Mouse (Mus musculus) T-helper 2 cell (primary cell): ENCODE measurements around the gene Stra6.

Source experiments
- in situ Hi-C: fragments of 300-600 bp; cut with MboI, MseI; formaldehyde crosslinking; loops from one replicate; pipeline ENCODE4 v1.15.1; 2025; ENCODE audit warnings: high pct_unique_total_duplicates

The Stra6 gene

DNA sequence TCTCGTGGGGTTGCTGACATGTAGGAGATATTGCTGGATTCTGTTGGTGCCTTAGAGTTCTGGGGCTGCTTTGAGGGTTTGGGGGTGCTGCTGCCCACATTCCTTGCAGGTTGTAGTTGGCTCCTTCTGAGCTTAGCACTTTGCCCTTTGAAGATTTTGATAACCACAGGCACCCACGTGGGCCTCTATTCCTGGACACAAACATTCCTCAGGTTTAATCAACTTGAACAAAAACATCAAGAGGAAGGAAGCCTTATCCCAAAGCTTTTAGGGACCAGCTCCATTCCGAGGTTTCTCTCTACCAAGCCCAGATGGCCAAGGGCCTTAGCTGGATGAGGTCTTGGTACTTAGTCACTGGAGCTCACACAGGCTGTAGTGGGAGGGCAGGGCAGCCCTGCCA, 67.3 kb downstream of the Stra6 start:
- in situ Hi-C loops: no loop called here

DNA sequence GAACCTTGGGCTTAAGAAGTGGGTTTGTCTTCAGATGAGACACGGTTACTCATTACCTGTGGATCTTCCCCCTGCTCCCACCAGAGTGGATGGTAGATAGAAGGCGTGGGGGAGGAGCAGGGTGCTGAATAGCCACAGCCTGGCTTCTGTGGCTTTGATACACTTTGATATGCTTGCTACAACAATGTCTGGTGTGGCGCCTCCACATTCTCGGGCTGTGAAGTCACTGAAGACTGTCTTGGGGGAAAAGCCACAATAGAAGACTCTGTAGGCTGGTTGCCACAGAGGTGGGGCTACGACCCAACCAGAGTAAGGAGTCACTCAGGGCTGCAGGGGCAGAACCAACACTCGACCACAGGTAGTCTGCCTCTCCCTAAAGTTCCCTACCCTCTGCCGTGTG, 68.1 kb downstream of the Stra6 start:
- in situ Hi-C loops: no loop called here

DNA sequence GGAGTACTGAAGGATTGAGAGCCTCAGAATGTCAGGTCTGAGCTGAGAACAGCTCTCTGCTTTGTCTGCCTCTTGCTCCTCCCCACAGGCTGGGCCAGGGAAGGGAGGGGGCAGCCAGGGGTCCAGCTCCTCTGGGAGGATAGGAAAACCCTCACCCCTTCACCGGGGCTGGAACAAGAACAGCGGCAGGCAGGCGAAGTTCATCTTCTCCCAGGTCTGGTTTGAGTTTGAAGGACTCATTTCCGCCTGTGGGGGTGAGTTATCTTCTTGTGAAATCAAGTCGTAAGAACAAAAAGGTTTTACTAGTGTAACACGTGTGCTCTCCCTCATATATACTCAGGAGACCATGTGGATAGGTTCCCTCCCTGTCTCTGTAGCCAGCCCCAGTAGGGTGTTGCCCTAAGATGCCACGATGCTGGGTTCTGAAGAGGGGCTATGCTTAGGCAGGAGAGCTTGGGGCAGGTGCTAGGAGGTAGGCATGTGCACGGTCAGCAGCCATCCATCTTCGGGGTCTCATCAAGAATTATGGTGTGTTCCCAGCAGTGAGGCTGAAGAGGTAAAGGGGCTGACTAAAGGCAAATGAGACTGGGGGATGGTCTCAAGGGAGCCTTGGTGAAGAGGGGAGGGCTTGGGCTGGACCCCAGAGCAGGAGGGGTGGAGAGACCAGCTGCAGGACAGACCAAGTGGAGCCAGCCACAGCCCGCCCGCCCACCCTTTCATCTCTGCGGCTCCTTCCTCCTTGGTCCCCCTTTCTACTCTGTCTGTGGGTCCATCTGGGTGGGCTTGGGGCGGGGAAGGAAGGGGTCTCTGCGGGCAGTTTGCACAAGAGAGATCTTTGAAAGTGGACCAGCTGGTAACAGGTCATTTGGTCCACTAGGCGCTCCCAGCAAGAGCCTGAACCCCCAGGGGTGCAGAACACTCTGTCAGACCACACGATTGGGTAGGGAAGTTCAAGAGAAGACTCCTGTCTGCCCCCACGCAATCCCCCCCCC, 70.6 kb downstream of the Stra6 start:
- in situ Hi-C loops: no loop called here

DNA sequence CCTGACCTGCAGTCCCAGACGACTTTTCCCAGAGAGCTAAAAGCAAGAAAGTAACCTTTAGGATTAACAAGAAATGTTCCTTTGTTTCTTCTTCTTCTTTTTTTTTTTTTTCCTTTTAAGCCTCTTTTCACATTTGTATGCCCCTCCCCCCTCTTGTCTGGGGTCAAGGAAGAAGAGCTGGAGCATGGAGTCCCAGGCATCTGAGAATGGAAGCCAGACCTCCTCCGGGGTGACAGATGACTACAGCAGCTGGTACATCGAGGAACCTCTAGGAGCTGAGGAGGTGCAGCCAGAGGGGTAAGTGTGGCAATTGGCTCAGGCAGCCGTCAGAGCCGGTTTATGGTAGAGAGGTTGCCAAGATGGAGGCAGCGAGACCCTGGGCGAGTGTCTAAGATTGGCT, 71.3 kb downstream of the Stra6 start:
- in situ Hi-C loops: no loop called here

DNA sequence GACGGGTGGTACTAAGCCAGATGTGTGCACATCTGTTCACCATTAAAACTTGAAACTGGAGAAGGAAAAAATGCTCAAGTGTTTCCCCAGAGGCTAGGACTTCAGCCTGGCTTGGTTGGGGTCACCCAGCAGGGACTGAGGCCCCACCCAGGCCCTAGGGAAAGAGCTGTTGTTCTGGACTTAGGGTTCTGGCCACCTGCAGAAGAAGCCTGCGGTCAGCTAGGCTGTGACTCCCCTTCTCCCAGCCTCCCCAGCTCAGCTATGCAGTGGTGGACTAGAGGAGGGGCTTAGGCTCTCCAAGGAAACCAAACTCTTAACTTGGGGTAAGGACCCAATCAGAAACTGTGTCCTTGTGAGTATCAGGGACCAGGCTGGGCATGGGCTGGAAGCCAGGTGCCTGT, 72.3 kb downstream of the Stra6 start:
- in situ Hi-C loops: no loop called here

DNA sequence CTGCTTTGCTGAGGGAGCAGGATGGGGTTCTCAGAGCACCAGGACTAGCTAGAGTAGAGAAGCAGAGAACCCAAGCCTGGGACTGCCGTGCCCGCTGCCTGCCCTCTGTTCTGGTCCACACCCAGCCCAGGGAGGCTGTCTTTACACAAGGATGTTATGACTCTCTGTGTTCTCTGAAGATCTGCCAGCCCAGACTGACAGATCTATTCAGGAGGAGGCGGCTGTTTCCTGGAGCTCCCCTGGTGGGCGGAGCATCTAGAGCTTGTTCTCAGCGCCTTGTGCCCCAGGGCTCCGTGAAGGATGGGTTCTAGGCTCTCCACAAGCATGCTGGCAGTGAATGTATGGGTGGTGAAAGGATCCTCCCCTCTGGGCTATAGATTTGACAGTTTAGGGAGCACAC, 76.4 kb downstream of the Stra6 start:
- in situ Hi-C loops: loop anchor here (5.0 kb wide), 1 partner anchor 103 kb away; no protein-coding TSS in a partner anchor

DNA sequence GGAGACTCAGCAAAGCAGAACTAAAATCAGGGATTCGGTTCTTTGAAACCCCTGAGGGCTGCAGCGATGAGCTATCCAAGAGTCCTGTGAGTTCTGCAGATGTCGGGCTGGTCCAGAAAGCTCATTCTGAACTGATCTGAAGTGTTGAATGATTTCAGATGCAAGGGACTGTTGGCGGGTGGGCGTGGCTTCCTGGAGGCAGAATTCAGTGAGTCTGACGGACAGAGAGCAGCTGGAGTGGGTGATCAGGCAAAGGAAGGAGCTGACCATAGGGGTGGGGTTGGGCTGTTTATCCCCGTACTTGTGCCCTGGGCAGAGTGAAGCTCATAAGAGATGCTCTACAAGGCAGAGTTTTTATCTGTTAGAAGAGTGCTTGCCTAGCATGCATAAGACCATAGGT, 79.8 kb downstream of the Stra6 start:
- in situ Hi-C loops: loop anchor here (5.0 kb wide), 1 partner anchor 106 kb away; no protein-coding TSS in a partner anchor

DNA sequence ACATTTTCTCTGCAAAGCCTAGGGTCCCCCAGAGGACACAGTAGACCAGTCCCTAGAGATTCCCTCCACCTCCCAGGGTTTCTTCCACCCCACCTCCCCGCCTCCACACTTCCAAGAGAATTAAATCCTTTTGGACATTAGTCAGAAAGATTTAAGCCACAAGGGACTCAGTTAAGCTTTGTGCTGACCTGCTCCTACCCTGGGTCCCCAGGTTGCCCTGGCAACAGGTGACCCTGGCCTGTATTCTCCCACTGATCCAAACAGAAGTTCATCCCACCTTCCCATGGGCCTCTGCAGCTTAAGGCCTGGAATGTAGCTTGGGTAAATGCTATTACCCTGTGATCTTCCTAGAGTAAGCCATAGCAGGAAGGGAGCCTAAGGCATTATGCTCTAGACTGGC, 81.1 kb downstream of the Stra6 start:
- in situ Hi-C loops: loop anchor here (5.0 kb wide), 1 partner anchor 107 kb away; no protein-coding TSS in a partner anchor

DNA sequence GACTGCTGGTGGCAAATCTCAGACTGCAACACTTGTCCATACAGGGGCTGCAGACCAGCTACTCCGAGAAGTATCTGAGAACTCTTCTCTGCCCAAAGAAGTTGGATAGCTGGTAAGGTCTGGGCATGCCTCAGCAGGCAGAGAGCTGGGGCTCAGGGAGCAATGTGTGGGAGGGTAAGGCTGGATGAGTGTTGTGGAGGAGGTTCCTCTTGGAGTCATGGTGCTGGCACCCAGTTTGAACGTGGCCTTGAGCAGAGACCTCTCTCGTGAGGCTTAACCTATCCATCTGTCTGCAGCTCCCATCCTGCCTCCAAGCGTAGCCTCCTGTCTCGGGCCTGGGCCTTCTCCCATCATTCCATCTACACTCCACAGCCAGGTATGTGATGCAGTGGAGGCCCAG, 81.8 kb downstream of the Stra6 start:
- in situ Hi-C loops: no loop called here

DNA sequence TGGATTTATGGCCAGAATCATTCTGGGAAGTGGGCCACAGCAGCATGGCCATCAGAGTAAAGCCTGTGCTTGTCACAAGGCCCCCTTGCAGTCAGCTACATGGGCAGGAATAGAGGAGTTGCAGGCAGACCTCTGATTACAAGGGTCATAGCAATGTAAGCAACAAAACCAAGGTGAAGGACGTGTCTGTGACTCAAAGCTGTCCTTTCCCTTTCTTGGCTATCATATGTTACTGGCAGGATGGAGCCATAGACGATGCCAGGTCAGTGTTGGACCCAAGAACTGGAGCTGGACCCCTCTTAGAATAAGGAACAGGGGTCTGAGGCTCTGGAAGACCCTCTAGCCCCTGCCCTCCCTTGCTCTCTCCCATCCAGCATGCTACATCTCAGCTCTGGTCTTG, 85.2 kb downstream of the Stra6 start:
- in situ Hi-C loops: no loop called here

DNA sequence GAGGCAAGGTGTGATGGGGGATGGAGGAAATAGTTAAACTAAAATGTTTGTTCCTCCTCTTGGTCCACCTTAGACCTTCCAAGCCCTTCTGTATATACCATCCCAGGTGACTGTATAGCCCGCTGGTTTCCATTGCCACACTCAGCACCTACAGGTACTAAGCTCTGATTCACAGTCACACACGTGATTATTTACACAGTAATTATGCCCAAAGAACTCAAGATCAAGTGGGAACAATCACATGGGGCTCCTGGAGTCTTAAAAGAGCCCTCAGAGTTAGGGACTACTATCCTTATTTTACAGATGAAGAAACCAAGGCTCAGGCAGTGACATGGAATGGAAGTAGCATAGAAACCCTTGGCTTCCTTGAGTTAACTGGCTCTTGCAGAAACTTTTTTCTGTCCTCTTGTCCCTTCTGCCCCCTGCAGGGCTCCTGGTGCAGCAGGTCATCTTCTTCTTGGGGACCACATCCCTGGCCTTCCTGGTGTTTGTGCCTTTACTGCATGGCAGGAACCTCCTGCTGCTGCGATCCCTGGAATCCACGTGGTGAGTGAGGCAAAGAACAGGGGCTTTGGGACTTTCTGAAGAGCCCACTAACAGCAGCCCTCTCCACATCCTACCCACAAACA, 87.3 kb downstream of the Stra6 start:
- in situ Hi-C loops: no loop called here

DNA sequence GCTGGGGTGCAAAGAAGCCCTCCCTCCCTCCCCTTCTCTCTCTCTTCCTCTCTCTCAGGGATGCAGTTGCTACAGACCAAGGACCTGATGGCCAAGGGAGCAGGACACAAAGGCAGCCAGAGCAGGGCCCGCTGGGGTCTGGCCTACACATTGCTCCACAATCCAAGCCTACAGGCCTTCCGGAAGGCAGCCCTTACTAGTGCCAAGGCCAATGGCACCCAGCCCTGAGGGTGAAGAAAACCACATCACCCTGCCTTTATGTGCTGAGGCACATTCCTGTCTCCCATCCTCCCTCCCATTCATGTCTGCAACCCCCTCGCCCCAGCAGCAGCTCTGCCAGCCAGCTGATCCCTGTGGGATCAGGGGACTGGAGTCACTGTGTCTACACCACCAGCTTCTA, 89.5 kb downstream of the Stra6 start:
- in situ Hi-C loops: no loop called here

DNA sequence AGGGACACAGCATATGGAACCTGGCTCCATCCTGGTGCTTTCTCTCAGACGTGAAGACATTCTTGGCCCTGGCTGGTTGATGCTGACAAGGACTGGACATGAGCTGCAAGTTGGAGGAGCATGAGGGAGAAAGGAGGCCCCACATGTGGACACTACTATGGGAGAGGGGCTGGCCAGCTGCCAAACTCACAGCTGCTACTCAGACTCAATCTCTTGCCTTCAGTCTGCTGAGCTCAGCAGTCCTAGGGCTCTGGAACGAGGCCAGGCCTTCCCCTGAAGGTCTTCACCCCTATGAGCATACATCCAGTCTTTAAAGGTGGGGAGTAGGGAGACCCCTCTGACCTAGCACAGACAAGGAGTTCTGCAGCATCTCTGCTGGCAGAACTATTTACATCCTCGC, 91.8 kb downstream of the Stra6 start:
- in situ Hi-C loops: no loop called here

DNA sequence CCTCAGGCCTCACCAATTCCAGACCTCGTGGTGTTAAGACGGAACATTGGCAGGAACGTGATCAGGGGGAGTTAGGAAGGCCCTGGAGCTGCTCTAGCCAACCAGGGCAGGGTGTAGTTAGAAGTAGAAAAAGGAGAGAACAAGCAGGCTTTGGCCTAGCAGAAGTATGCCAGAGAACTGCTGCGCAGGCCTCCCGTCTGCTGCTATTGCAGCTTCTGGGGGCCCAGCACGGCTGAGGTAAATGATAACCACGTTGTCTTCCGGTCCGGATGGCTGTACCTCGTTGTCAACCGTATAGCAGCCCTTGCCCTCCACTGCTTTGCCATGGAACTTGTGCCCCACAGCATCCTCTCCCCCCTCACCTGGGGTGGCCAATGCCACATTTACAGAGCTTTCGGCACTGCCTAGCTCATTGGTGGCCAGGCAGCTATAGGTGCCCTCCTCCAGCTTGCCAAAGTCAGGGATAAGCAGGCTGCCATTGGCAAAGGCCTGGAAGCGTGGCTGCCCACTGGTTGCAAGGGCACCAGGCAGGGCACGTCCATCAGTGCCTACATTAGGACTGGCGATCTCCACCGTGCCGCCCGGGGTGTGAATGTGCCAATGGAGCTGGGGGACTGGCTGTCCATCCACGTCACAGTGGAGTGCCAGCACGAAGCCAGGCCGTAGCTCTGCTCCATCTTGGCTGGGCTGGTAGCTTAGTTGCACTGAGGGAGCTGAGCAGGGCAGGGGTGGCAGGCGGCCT, 93.4 kb downstream of the Stra6 start:
- in situ Hi-C loops: no loop called here

DNA sequence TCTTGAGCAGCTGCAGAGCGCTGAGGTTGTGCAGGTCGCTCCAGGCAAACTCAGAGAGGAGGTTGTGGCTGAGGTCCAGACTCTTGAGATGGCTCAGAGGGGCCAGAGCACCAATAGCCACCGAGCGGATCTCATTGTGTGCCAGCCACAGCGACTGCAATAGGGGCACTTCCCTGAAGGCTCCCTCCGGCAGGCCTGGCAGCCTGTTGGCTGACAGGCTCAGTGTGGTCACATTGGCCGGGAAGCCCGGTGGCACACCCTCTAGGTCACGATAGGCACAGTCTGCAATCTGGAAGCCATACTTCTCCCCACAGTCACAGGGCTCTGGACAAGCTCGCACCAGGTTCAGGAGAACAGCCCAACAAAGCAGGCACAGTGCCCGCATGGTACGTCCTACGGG, 94.2 kb downstream of the Stra6 start:
- in situ Hi-C loops: no loop called here

DNA sequence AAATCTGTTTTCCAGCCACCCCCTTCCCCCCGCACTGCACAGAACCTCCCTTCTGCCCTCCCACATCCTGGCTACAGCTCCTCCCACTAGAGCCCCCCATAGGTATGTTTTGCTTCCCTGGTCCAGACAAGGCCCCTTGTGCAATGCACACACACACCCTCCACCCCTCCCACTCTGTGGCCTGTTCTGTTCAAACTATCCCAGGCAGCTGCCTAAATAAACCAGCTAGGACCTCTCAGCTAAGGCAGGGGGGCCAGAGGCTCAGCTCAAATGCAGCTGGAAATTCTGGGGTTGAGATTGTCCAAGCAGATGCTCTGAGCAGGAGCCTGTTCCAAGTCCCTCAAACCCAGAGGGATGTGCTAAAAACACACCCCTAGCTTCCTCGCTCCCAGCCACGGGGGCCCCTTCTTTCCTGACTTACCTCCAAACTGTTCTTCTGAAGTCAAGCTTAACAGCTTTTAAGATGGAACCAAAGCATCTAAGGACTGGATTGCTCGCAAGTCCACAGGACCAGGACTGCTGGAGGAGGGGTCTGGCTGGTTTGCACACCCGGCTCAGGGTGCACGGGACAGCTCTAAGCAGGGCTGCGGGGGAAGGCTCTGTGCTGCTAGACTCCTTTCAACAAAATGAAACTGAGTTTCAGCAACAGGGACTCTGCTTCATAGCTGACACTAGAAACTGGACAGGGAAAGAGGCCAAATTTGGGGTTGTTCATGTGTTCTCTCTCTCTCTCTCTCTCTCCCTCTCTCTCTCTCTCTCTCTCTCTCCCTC, 95.1 kb downstream of the Stra6 start:
- in situ Hi-C loops: no loop called here

DNA sequence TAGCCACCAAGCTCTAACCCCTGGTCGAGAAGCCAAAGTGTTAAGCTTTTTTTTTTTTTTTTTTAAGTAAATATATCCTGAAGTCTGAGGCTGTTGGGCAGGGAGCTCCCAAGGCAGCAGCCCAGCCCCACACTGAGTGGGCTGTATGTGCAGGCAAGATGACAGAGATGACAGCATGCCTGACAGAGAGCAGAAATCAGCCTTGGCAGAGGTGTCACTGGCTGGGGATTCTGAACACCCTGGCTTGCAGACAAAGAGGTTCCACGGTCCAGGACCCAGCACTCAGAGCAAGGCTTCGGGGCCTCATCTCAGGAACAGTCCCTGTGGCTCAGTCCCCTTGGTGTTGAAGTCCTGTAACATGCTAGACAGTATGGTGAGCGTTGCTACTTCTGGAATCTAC, 96.3 kb downstream of the Stra6 start:
- in situ Hi-C loops: no loop called here

DNA sequence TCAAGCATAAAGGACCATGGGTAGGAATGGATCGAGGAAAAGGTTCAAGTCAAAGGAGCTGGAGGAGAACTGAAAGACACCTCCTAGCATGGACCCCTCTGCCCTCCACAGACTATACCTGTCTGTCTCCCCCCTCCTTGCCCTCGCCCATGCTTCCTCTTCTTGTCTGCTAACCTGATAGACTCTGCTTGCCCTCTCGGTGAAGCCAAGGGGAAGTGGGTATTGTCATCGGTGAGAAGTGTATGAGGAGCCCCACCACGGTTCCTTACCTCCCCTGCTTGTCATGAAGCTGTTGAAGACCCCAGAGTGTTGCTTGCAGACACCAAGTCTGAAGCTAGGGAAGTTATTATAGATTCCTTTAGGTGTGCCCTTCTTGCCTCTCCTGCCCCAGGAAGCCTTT, 96.7 kb downstream of the Stra6 start:
- in situ Hi-C loops: no loop called here

DNA sequence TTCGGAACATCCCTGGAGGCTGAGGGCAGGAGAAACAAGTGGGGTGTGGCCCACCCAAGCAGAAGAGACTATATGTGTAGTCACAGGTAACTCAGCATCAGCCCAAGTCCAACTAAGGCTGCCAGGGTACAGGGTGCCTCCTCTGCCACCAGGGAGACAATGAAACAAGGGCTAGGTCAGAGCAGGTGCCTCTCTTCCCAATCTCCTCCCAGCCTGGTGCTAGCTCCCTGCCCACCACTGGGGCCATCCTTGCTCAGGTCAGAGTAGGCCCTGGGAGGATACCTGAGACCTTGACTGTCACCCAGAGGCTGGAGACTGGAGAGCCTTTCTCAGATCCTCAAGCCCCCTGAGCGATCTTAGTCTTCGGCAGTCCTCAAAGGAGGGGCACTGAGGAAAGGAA, 98.6 kb downstream of the Stra6 start:
- in situ Hi-C loops: no loop called here

DNA sequence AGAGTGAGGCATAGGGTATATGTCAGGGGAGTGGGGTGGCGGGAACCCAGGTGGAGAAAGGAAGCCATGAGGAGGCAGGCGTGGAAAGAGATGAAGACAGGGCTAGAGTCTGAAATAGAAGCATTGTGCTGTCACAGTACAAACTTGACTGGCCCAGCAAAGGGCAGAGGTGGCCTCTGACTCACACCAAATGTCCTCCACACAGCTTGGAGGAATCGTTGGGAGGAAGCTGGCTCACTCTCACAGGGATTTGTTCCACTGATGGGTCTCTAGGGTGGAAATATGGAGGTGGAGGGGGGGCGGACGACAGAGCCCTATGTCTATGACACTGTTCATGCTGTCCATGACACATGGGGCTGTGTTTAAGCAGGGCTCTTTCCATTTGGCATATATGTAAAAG, 99.6 kb downstream of the Stra6 start:
- in situ Hi-C loops: no loop called here

DNA sequence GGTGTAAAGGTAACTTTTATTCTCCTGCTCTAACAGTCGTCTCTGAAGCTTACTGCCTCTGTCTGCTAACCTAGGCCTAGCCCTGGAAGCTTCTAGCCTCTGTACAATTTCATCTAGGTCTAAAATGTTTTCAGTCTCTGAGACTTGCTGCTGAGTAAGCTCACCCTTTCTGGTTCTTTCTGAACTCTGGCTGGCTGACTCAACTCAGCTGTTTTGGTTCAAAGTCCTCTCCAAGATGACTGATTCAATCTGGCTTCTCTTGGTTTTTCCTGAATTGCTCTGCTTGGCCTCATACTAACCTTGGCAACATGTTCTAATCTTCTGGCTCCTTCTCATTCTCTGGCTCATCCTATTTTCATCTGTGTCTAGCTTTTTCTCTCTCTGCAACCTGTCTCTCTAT, 102.2 kb downstream of the Stra6 start:
- in situ Hi-C loops: no loop called here

DNA sequence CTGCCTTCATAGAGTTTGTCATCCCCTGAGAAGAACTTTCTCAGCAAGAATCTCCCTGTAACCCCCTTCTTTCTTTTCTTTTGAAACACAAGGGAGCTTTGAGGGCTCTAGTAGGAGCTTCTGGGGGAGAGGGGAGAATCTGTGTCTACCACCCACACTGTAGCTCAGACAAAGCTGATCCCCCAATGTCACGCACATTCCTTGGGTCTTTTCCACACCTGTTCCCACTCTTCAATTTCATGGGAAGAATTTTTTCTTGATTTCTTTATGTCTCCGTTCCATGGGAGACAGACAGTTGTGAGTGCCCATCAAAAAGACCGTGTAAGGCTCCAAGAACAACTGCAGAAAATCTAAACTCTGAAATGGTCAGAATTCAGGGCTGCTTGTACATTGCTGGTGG, 105.3 kb downstream of the Stra6 start:
- in situ Hi-C loops: no loop called here
